In genomic region chr11:83286566-83286965, GRCm38 (mm10) we compare ENCODE assay signal across 20 mouse cellular contexts. TPM values are rescaled to one million over a fixed set of nuclear protein-coding genes. Genes with fewer than 3 reads are reported as not detected.
DNase-seq lines count a peak whose midpoint lies in the region; ATAC-seq lines count a peak whose summit lies in the region.
"Had no signal": no experiment of that assay in that cellular context is flagged by ENCODE, and none has a peak within 500 bp of the region (broad histone marks: within the 10 kb centered on the region; RNA-seq: fewer than 3 reads in every experiment).

TSS of gene Slfn14 (minus strand) at chr11:83286726.

- H3K4me2 ChIP-seq in liver, embryonic 11.5 days, result peak within 1 kb of the TSS; percentile 32
- H3K4me2 ChIP-seq: embryonic facial prominence, embryonic 12.5 days; midbrain, embryonic 11.5 days; neural tube, embryonic 15.5 days had no signal

- no peak within 1 kb of the TSS for H3K9ac ChIP-seq in liver, embryonic 11.5 days (ENCODE audit: low read depth, low read length)
- H3K9ac ChIP-seq: embryonic facial prominence, embryonic 12.5 days; neural tube, embryonic 15.5 days had no signal

- H3K4me1 ChIP-seq in liver, embryonic 11.5 days (replicated peaks; ENCODE audit: control insufficient read depth, insufficient read depth, low read length), result peaks cover 16% of the 10 kb centered on the region
- H3K4me1 ChIP-seq: embryonic facial prominence, embryonic 12.5 days had no signal

- WGBS in liver, embryonic 11.5 days, result 21% methylated on average over 1 of the region's 1 CpGs

- H3K9me3 ChIP-seq in liver, embryonic 11.5 days (ENCODE audit: control insufficient read depth, low read length), result no peaks in the 10 kb centered on the region
- H3K9me3 ChIP-seq: embryonic facial prominence, embryonic 12.5 days; neural tube, embryonic 15.5 days had no signal

- intact Hi-C loops in left cerebral cortex, postnatal 36 days (cut with DNase I), result no loop called here

- H3K27me3 ChIP-seq in liver, embryonic 11.5 days (replicated peaks; ENCODE audit: control insufficient read depth, insufficient read depth, low read length), result no peaks in the 10 kb centered on the region
- H3K27me3 ChIP-seq: embryonic facial prominence, embryonic 12.5 days; neural tube, embryonic 15.5 days had no signal

- peak; percentile 90 for ATAC-seq in liver, embryonic 11.5 days (replicated peaks; ENCODE audit: low FRiP score)
- ATAC-seq: activated CD4-positive, CD25-positive, alpha-beta regulatory T cell, adult 4 months; hindbrain, postnatal 0 days; lung, postnatal 0 days had no signal

- H3K36me3 ChIP-seq in liver, embryonic 11.5 days (ENCODE audit: control insufficient read depth, insufficient read depth, low read length), result no peaks in the 10 kb centered on the region
- H3K36me3 ChIP-seq: embryonic facial prominence, embryonic 12.5 days; neural tube, embryonic 15.5 days had no signal

- DNase-seq in ovary, adult 18-20 months (ENCODE audit: low spot score), result peak; percentile 46
- no peak for DNase-seq in ovary, postnatal 10 days (ENCODE audit: low spot score)
- peak; percentile 83 for DNase-seq in c-Kit-positive CD71-positive TER-119-negative erythroid progenitor cells, embryonic 14.5 days (ENCODE audit: low read depth)
- no peak for DNase-seq in liver, embryonic 11.5 days (ENCODE audit: low spot score)
- DNase-seq in spleen, postnatal 36 days (ENCODE audit: low spot score in 2 of 2), result peak; percentile 49 to 76
- no peak for DNase-seq in urinary bladder, postnatal 10 days (ENCODE audit: low spot score)
- DNase-seq in left cerebral cortex, postnatal 36 days (ENCODE audit: low spot score in 2 of 2), result no peak
- DNase-seq: adrenal gland, postnatal 25 days; cerebellum, postnatal 25 days; heart, postnatal 10 days; kidney, adult 18-20 months; thymus, adult 18-20 months had no signal

- H3K27ac ChIP-seq in liver, embryonic 11.5 days (ENCODE audit: low read depth, low read length), result peak within 1 kb of the TSS; percentile 17; the same call in 1 of the 2 replicates
- H3K27ac ChIP-seq: embryonic facial prominence, embryonic 12.5 days; hindbrain, postnatal 0 days; neural tube, embryonic 15.5 days had no signal

- H3K4me3 ChIP-seq in liver, embryonic 11.5 days (ENCODE audit: low read depth, low read length), result peak within 1 kb of the TSS; percentile 5; the same call in 1 of the 2 replicates
- H3K4me3 ChIP-seq: embryonic facial prominence, embryonic 12.5 days; neural tube, embryonic 15.5 days had no signal

RNA-seq across cellular contexts. Expression of gene Slfn14, which starts in this region (rescaled TPM):
- polyA plus RNA-seq in liver, embryonic 11.5 days (2014; fragmentation: Nextera tagmentation; extraction: Ambion mirVana), result 2.1 and 2.4 TPM in 2 replicates
- not detected for total RNA-seq in left cerebral cortex, postnatal 36 days (2021)
- total RNA-seq: adrenal gland, postnatal 25 days; hindbrain, postnatal 0 days had no signal
- polyA plus RNA-seq: activated CD4-positive, CD25-positive, alpha-beta regulatory T cell, adult 4 months; frontal cortex, adult 2 months; gonadal fat pad, adult 2 months; hindbrain, postnatal 0 days had no signal

Comparison
In these comparisons a context has a peak if more than half of its experiments do, and no peak if none do; other contexts are left out.
1. DNase-seq: peak in ovary, adult 18-20 months (single experiment), c-Kit-positive CD71-positive TER-119-negative erythroid progenitor cells, embryonic 14.5 days (single experiment) and spleen, postnatal 36 days (2 of 2); none in ovary, postnatal 10 days (single experiment), liver, embryonic 11.5 days (single experiment), urinary bladder, postnatal 10 days (single experiment) and left cerebral cortex, postnatal 36 days (0 of 2).